Mouse (Mus musculus) cerebellum, adult 2 months (tissue): ENCODE data around the gene Psma4.

Source experiments
- CTCF ChIP-seq: fragments of 200-500 bp; IDR thresholded peaks from 2 replicates; pipeline ENCODE4 v1.5.1; 2011; ENCODE audit warnings: low read depth, mild to moderate bottlenecking, control low read depth, low read length, moderate library complexity, borderline replicate concordance; ENCODE audit not compliant: insufficient read depth
- POLR2A ChIP-seq: fragments of 200-500 bp; IDR thresholded peaks from 2 replicates; pipeline ENCODE4 v1.6.1; 2011; ENCODE audit warnings: low read length, control low read depth, borderline replicate concordance; ENCODE audit not compliant: insufficient read depth

DNA sequence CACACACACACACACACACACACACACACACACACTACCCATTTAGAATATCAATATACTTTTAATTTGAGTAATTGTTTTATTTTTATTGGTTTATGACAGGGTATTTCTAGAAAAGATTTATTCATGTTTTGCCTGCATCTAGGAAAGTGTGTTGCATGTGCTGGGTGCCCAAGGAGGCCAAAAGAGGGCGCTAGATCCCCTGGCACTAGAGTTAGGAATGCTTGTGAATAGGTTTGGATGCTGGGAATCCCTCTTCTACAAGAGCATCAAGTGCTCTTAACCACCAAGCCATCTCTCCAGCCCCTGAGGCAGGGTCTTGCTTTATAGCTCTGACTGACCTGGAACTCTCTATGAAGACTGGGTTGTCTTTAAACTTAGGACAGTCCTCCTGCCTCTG is 18.8 kb upstream of the Psma4 start:
- TF ChIP-seq CTCF (no peak), POLR2A (no peak)
